Mouse (Mus musculus): ENCODE measurements around the gene Ccdc86.

- TF ChIP-seq GATA1 (IDR thresholded peaks at IDR 0.05; ENCODE audit: borderline replicate concordance, low read length) = no peak
- no peak for TF ChIP-seq FLI1 (IDR thresholded peaks at IDR 0.05; ENCODE audit: low read length)
Observed at GRCm38 (mm10) chr19:10914291-10914690, 34.8 kb downstream of the Ccdc86 start.

Measured in megakaryocyte, embryonic 14.5 days (primary cell).